Mouse (Mus musculus) right cerebral cortex, postnatal 4 days (tissue): ENCODE data around the gene Slc6a16.

Source experiments
- DNase-seq: peaks from one replicate; pipeline ENCODE4 v3.0.0-alpha.2; 2022

Slc6a16 gene

DNA sequence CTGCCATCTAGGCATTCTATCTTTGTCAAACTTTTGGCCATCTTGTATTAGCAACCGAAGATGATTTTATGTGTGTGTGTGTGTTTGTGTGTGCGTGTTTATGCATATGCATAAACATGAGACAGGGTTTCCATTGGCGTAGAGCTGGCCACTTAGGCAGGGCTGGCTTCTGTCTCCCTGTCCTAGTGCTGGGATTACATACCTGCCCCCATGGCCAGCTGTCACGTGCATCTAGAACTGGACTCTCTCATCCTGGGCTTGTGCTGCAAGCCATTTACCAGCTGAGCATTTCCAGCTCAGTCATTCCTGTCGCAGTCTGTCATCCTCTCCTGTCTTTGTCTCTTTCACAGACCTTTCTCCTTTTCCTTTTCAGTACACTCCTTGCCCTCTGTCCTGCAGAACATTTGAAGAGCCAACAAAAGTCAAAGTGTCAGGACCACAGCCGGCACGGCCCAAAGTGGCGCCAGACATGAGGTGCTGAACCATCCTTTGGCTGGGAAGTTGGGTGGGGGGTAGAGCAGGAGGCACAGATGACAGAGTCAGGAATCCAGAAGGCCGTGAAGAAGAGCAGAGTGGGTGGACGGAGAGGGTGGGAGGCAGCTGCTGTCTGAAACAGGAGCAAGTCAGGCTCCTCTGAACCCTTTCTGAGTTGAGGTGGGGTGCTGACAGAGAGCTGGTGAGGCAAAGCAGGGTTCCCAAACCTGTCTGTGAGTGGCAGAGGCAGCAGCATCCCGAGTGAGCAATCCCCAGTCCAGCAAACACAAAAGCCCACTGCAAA lies 16.4 kb downstream of the Slc6a16 start:
- no peak for DNase-seq

DNA sequence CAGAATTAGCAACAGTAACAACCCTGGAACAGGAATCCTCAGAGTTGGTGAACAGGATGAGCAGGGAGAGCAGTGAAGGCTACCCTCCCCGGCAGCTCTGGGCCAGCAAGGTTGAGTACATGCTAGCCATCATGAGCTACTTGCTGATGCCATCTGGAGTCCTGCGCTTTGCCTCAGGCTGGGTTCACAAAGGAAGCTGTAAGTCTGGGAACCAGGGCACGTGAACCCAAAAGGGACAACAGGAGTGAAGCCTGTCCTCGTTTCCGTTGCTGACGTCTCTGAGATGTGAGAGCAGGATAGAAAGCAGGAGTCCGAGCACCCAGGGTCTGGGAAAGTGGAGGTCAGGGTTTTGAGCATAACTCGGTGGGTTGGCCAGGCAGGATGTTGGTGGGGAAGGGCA lies 18.4 kb downstream of the Slc6a16 start:
- DNase-seq: no peak

DNA sequence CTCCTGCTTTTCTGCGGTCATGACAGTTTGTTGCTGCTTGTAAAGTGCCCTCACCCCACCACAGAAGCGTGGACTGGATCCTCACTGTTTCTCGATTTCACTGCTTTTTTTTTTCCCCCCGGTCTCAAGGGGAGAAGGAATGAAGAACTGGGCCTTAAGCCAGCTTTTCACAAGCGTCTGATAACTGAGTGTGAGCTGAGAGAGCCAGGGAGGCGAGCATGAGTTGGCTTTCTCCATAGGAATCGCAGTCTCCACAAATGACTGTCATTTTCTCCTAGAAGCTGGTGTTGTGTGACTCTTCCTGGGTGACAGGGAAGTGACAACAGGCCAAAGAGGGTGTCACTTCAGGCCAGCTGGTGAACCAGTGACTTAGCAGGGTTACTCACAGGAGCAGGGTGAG lies 21.4 kb downstream of the Slc6a16 start:
- no peak for DNase-seq

DNA sequence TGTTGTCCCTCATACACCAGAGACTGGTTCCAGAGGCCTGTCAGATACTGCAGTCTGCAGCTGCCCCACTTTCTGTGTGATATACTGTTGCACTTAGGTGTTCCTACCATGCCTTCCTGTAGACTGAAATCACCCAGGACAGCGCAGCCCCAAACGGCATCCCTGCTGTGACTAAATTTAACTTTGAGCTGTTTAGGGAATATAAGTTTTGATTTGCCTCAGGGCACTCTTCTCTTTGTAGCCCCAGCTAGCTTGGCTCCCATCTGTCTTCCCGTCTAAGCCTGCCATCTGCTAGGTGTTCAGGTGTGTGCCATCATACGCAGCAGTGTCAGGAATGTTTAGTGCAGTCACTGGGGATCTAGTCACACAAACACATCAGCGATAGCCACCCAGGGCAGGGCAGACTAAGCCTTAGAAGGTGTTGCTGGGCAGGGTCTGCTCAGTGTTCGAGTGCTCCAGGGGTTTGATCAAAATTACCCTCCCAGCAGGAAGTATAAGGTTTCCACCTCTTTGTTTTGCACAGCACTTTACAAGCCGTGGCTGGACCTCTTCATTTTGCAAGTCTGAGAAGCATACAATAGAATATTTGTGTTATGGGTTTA lies 22.2 kb downstream of the Slc6a16 start:
- no peak for DNase-seq

DNA sequence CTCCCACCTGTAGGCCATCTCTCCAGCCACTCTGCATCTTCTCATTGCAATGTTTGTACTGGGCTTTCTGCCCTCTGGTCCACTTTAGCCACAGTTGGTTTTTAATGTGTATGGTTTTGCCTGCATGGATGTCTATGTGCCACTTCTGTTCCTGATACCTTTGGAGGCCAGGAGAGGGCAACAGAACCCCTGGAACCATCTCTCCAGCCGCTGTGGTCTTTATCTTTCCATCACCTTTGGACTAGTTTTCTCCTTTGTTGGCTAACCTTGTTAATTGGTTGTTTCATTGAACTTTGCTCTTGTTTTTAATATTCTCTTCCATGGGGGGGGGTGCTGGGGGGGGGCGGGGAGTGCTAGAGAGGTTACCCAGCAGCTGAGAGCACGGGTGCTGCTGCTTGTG lies 23.5 kb downstream of the Slc6a16 start:
- no peak for DNase-seq

DNA sequence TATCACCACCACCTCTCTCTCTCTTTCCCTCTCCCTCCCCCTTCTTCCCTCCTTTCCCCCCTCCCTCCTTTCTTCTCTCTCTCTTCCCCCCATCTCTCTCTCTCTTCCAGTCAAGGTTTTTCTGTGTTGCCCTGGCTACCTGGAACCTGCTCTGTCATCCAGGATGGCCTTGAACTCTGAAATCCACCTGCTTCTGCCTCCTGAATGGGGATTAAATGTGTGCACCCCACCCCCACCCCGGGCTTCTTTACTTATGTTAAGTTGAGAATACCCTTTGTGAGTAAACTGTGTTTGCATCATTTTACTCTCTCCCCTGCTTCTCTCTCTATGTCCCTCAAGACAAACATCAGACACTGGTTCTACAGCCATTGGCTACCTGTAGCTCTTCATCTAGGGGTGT lies 24.6 kb downstream of the Slc6a16 start:
- DNase-seq: no peak

DNA sequence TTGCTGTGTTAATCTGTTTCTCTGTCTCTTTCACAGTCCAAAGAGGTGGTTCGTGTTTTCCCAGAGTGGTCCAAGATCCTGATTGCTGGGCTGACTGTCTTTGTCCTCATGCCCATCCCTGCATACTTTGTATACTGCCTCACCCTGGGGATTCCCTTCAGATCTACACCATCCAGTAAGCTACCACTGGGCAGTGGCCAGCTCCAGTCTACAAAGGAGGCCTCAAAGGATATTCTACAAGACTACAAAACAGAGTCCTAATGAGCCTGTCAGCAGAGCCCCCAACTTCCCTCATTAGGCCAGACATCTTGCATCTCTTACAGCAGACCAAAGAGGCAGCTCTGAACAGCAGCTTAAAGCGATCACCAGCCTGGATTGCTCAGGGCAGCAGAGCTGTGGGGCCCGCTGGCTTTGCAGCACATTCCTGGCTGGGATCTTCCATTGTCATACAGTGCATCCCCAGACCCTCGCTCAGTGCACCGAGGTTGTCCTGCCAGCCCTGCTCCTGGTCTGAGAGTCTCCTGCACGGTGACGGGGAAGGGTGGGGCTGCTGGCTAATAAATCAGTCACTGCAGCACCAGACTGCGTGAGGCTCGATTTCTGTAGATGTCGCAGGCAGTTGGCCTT lies 32.0 kb downstream of the Slc6a16 start:
- no peak for DNase-seq

DNA sequence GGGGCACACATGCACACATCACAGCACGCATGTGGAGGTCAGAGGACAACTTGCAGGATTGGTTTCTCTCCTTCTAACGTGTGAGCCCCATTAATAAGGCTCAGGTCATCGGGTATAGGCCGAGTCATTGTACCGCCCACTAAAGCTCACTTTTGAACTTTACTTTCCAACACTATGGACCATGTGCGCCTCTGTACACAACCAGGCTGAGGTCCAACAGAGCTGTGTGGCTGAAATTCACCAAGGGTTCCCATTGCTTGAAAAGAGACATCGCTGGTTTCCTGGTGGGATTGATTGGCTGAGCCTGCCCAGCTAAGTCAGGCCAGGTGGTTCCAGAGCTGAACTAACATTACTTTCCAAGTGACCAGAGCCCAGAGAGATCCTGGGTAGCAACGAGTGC lies 32.8 kb downstream of the Slc6a16 start:
- no peak for DNase-seq

DNA sequence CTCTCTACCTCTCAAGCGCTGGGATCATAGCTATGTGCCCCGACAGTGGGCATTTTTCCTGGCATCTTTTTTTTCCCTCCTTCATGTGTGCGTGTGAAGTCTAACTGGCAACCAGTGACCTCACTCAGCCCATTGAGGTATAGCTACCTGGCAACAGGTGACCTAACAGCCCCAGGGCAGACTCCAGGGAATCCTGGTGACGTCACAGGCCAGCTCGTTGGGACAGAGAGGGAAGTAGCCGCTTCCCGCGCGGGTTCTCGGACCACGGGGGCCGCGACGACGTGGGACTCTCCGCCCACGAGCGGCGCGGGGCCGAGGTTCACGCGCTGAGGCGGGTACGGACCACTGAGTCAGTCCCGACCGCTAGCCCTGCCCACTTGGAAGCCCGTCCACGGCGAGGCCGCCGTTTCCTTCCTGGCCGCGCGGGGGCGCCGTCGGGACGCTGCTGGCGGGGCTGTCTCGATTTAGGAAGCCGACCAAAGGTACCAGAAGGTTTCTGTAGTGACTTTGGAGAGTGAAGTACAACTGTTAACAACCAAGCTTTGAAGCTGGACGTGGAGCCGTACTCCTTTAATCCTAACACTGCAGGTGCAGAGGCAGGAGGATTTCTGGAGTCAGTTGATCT lies 36.4 kb downstream of the Slc6a16 start, which contains the start of gene Slc6a21:
Gene Slc6a21, plus strand, starts transcription at position 378 of the 625 bp plus-strand sequence.
- DNase-seq: peak; percentile 65

DNA sequence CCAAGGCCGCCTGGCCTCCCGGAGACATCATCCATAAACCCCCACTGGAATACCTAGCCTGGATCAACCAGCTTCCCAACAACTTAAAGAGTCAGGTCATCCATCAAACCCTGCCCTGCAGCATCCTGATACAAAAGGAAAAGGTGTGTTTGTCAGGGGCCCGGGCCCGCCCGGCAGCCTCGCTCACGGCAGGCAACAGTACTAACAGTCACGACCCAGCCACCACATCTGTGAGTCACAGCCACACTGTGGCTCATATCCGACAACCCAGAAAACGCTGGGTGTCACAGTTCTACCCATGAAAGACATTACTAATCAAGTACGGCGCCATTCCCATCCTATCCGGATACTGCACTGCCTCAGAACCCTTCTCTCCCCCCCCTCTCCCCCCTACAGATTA lies 45.6 kb downstream of the Slc6a16 start:
- DNase-seq: no peak

DNA sequence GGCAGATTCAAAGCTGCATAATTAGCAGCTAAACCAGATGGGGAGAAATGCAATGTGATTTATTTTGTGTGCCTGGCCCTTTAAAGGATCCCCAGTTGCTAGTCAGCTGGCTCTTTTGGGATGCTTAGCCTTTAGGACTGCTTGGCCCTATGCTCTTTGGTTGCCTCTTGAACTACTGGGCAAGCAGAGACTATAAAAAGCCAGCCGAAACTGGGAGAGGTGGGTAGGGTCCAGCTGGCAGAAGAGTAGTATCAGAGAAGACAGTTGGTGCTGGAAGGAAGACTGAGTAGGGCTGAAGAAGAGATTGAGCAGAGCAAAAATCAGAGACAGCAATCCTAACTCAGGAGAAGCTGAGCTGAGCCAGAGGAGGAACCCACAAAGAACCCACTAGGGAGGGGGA lies 55.7 kb downstream of the Slc6a16 start:
- no peak for DNase-seq

DNA sequence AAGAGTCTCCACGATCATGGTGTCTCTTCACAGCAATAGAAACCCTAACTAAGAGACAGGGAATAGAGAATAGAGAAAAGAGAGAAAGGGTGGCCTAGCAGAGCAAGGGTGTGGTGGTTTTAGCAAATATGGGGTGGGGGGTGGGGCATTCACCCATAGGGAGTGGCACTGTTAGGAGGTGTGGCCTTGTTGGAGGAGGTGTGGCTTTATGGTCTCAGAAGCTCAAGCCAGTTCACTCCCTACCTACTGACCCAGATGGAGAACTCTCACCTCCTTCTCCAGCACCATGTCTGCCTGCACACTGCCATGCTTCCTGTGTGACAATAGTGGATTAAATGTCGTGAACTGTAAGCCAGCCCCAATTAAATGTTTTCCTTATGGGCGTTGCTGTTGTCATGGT lies 56.7 kb downstream of the Slc6a16 start:
- DNase-seq: no peak

DNA sequence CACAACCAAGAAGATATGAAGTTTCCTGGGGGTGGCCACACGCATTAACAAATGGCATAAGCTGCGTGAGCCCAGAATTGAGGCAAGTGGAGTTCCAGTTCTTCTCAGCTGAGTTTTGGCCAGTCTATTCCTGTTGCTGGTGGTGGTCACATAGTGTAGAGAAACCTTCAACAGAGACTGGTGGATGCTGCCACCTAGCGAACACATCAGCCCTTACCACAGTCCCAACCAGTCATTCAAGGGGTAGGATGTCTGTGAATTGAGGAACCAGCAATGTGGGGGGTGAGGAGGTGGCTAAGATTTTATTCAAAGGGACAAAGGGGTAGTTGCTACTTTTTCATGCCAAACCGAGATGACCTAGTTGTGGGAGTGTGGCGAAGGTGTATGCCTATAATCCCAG lies 58.9 kb downstream of the Slc6a16 start:
- DNase-seq: peak; percentile 70

DNA sequence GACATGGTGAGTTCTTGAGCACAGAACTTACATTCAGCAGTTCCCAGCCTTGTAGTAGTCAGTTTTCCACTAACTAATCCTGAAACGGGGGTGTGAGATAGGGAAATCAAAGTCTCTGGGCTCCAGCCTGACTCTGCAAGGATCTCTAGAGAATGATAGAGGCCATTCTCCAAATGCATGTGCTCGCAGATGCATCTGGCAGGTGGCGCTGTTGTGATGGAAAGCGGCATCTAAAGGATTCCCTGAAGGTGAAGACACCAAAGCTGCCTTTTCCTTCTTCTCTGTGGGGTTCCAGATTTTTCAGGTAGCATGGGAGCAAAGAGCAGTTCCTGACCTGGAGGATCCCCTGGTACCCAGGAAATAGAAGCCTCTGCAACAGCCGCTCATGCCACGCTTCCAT lies 59.4 kb downstream of the Slc6a16 start:
- DNase-seq: peak; percentile 83

DNA sequence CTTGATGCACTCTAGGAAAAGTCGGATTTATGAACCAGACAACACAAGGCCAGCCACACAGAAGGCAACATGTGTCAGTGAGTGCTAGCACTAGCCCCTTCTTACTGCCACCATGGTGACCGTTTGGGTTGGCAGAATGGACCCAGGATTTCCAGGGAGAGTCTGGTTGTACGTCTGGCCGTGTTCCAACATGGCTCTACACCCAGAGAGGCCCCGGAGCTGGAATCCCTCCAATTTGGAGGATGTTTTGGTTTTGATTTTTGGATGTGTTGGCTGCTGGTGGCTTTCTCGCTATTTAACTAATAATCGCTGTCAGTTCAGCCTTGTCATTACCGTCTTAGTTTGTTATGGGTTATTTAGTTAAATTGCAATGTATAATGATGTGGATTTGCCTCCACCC lies 61.7 kb downstream of the Slc6a16 start:
- peak; percentile 54 for DNase-seq

DNA sequence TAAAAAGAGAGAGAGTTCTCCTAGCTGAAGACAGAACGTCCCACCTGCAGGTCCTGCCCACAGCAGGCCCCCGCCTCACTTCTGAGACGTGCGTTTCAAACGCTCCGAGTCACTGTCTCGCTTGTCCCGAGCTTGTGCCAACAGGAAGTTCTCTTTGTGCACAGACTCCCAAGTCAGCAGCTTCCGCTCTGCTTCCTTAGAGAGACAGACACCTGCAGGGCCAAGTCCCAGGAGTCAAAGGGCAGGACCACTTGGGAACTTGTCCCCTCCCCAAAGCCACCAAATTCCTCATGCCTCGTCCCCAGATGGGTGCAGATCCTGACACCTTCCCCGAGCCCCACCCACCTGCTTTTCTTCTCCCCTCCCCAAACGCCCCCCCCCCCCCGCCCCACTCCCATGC lies 64.0 kb downstream of the Slc6a16 start:
- no peak for DNase-seq

DNA sequence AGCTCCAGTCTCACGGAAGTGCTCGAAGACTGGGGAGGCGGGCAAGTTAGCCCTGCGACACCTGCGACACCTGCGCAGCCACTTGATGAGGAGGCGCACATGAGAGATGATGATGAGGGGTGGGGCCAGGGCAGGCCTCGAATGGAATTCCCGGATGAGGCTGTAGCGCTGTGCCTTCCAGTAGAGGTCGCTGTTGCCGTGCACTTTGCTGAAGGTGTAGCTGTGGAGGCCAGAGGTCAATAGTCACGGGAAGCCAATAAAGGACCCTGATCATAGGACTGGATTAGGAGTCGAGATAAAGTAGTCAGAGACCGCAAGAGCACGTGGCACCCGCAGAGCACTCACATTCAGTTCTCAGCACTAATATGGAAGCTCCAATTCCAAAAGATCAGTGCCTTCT lies 64.4 kb downstream of the Slc6a16 start:
- DNase-seq: peak; percentile 63

DNA sequence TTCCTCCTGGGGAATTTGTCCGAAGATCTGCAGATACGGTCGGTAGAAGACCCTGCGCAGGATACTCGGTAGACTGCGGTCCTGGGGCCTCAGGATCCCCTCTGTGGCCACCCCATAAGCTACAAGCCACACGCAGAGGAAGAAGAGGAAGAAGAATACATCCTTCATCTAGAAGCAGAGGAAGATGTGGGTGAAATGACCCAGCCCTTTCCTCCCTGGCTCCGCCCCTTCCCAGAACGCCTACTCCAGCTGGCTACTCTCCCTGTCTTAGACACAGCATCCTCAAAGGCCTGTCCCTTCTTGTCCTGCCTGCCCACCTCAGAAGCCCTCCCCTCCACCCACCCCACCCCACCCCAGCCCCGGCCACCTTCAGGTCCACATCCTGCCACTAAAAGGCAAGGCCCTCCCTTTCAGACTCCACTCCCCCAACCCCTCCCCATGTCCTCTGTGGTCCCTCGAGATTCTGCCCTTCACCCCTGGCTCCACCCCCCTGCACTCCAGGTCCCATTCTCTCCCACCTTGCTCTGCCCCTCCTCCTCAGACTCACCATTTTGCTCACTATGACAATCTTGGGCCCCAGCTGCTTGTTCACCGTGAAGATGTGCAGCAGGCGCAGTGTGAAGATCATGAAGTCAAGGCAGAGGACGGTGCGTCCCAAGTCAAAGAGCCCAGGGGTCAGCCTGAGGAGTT lies 67.8 kb downstream of the Slc6a16 start:
- no peak for DNase-seq

DNA sequence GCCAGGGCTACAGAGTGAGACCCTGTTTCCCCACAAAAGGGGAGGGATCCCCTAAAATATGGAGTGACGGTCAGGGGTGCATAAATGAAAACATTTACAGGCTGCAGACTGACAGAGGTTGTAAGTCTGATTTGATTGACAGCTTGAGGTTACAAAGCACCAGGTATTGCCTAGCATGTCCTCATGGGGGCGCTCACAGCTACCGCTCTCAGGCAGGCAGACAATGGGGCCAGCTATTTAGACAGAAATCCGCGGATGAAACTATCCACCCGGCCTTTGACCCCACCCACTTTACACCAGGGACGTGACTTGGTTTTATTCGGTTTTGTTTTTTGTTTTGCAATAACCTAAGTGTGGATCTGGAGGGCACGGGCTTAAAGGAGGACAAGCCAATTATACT lies 68.6 kb downstream of the Slc6a16 start:
- DNase-seq: peak; percentile 49

DNA sequence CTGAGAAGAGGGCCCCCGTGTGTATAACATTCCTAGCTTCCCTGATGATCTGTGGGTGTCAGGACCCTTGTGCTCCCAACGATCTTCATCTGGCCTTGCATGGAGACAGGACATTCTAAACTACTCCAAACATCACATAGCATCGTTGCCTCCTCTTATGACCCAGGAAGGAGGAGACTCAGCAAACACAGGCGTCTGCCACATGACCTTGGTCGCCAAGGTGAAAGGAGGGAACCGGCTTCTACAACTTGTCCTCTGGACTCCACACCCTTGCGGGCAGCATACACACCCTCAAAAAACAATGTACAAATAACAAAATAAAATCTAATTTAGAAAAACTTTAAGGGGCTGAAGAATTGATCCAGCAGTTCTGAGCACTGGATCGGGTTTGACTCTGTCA lies 71.1 kb downstream of the Slc6a16 start:
- DNase-seq: no peak

DNA sequence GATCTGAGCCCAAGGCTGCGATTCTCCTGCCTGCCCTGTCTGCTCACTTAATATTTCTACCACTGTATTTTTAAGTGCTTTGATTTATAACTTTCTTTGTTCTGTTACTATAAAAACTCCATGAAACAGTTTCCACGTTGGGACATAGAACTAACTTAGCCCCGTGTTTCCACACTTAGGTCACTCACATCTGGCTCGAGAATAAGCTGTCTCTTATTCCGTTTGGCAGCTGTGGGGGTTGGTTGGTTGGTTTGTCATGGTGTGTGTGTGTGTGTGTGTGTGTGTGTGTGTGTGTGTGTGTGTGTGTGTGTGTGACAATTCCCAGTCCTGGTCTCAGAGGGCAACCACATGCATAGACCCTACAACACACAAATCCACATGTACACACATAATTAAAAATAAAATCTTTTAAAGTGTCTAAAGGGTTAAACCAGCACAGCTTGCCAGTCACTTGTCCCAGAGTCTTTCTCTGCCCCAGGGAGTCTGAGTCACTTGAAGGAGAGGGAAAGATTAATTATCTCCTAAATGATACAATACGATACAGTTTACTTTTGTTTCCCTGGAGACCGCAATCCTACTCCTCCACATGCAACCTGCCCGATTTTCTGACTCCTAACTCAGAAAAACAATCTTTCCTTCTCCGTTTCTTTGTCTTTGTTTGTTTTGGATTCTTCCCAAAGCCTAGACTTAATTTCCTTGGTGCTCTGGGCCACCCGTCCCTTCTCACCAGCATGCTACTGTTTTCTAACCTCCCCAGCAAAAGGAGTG lies 72.0 kb downstream of the Slc6a16 start:
- DNase-seq: no peak

DNA sequence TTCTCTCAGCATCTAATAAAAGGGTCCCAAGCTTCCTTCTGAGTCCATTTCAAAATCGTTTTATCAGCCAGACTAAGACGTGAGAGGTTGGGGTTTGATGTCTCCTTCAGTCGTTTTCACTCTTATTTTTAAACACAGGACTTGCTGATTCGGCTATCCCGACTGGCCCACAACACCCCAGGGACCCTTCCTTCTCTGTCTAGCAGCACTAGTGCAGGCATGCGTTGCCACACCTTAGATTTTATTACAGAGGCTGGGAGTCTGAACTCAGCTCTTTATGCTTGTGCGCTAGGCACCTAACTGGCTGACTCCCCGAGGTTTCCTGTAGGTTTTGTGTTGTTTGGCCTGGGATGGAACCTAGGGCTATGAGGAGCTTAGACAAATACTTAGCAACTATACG lies 72.6 kb downstream of the Slc6a16 start:
- DNase-seq: no peak
